In genomic region chr16:96159794-96160346, GRCm38 (mm10) we compare ENCODE assay signal across 8 mouse cellular contexts. TPM values are rescaled to one million over a fixed set of nuclear protein-coding genes. Genes with fewer than 3 reads are reported as not detected.
DNase-seq lines count a peak whose midpoint lies in the region; ATAC-seq and TF ChIP-seq lines count a peak whose summit lies in the region.

No protein-coding gene starts in this region.

- 76% methylated on average over 20 of the region's 20 CpGs for WGBS in thymus, adult 2 months
- WGBS in limb, embryonic 12.5 days = 81% methylated on average over 20 of the region's 20 CpGs
- WGBS in stomach, postnatal 0 days = 81% methylated on average over 20 of the region's 20 CpGs

- no peak for TF ChIP-seq CTCF in thymus, adult 2 months (IDR thresholded peaks at IDR 0.05; ENCODE audit: borderline replicate concordance, control insufficient read depth, extremely low read depth, insufficient read depth, low read length, poor library complexity)
- TF ChIP-seq CTCF in stomach, postnatal 0 days (IDR thresholded peaks at IDR 0.05; ENCODE audit: low read depth) = no peak

- peak overlapping the region; percentile 58 for H3K4me3 ChIP-seq in thymus, adult 2 months (ENCODE audit: control insufficient read depth, insufficient read depth, low read length)
- peak overlapping the region; percentile 58 for H3K4me3 ChIP-seq in limb, embryonic 12.5 days (replicated peaks)
- peak overlapping the region; percentile 55 for H3K4me3 ChIP-seq in stomach, postnatal 0 days (ENCODE audit: low read depth, low read length)

- no peak for TF ChIP-seq POLR2A in thymus, adult 2 months (IDR thresholded peaks at IDR 0.05; ENCODE audit: control insufficient read depth, extremely low read depth, insufficient read depth, low read length, poor library complexity)

- H3K4me1 ChIP-seq in thymus, adult 2 months (replicated peaks; ENCODE audit: control insufficient read depth, insufficient read depth, low read length) = peaks cover 10% of the 10 kb centered on the region
- peaks cover 10% of the 10 kb centered on the region for H3K4me1 ChIP-seq in limb, embryonic 12.5 days (replicated peaks)
- no peaks in the 10 kb centered on the region; the same call in 1 of the 2 replicates for H3K4me1 ChIP-seq in stomach, postnatal 0 days (replicated peaks; ENCODE audit: control insufficient read depth, insufficient read depth)

- TF ChIP-seq EP300 in stomach, postnatal 0 days (optimal IDR thresholded peaks at IDR 0.05) = no peak

- intact Hi-C loops in gastrocnemius, postnatal 14 days (cut with DNase I; ENCODE audit: low total_unique reads) = no loop called here
- intact Hi-C loops in gastrocnemius, postnatal 36 days (cut with DNase I) = loop anchor here (5.0 kb wide), 1 partner anchor 187 kb away; no protein-coding TSS in a partner anchor

- no peaks in the 10 kb centered on the region for H3K27me3 ChIP-seq in thymus, adult 2 months (ENCODE audit: control insufficient read depth, insufficient read depth, low read length)
- H3K27me3 ChIP-seq in limb, embryonic 12.5 days = no peaks in the 10 kb centered on the region
- no peaks in the 10 kb centered on the region for H3K27me3 ChIP-seq in stomach, postnatal 0 days (ENCODE audit: control insufficient read depth, insufficient read depth, low read length)

- H3K9me3 ChIP-seq in limb, embryonic 12.5 days = no peaks in the 10 kb centered on the region
- H3K9me3 ChIP-seq in stomach, postnatal 0 days (ENCODE audit: control insufficient read depth, low read length) = no peaks in the 10 kb centered on the region

- no peak for ATAC-seq in limb, embryonic 12.5 days (ENCODE audit: insufficient number of reproducible peaks, insufficient read depth, low FRiP score, low TSS enrichment, low read depth)
- ATAC-seq in stomach, postnatal 0 days (ENCODE audit: low FRiP score, low TSS enrichment) = no peak

- H3K36me3 ChIP-seq in thymus, adult 2 months (ENCODE audit: control insufficient read depth, insufficient read depth, low read length) = no peaks in the 10 kb centered on the region
- H3K36me3 ChIP-seq in limb, embryonic 12.5 days = peaks cover 17% of the 10 kb centered on the region; the same call in 1 of the 2 replicates
- 0 out of 2 replicates have a peak, but pooled peaks cover 1% of the 10 kb centered on the region for H3K36me3 ChIP-seq in stomach, postnatal 0 days (ENCODE audit: control insufficient read depth, insufficient read depth, low read length)

- DNase-seq in gastrocnemius, postnatal 14 days = peak; percentile 21
- DNase-seq in gastrocnemius, postnatal 36 days = no peak
- DNase-seq in thymus, adult 2 months = no peak
- DNase-seq in thymus, adult 18-20 months = no peak
- DNase-seq in stomach, postnatal 0 days (ENCODE audit: low spot score) = no peak
- no peak for DNase-seq in right cerebral cortex, adult 2 months (ENCODE audit: low spot score in 2 of 2)
- DNase-seq in left cerebral cortex, adult 9 months (ENCODE audit: low spot score in 2 of 2) = no peak

- H3K4me2 ChIP-seq in limb, embryonic 12.5 days = peak overlapping the region; percentile 93
- H3K4me2 ChIP-seq in stomach, postnatal 0 days (replicated peaks; ENCODE audit: low read depth) = peak overlapping the region; percentile 98

- H3K27ac ChIP-seq in thymus, adult 2 months (ENCODE audit: control insufficient read depth, insufficient read depth, low read length) = no peak overlapping the region
- peak overlapping the region; percentile 93 for H3K27ac ChIP-seq in limb, embryonic 12.5 days
- H3K27ac ChIP-seq in stomach, postnatal 0 days (replicated peaks) = peak overlapping the region; percentile 86

- H3K9ac ChIP-seq in limb, embryonic 12.5 days (replicated peaks) = peak overlapping the region; percentile 95
- H3K9ac ChIP-seq in stomach, postnatal 0 days (ENCODE audit: low read length) = peak overlapping the region; percentile 88

RNA-seq across cellular contexts. Expression of gene Wrb, which starts 14.7 kb away (rescaled TPM):
- 1 to 10 TPM; 6.5 to 7.8 TPM for total RNA-seq in gastrocnemius, postnatal 14 days (2021)
- 10 to 100 TPM in 1 of 2 experiments, 1 to 10 TPM in 1; 8.8 to 10.3 TPM for total RNA-seq in gastrocnemius, postnatal 36 days (2021)
- 38.3 and 44.6 TPM in 2 replicates for polyA plus RNA-seq in thymus, adult 2 months (2012; rRNA removed)
- polyA plus RNA-seq in limb, embryonic 12.5 days (2016; fragmentation: Nextera tagmentation; extraction: Ambion mirVana) = 65.9 and 68.4 TPM in 2 replicates
- polyA plus RNA-seq in stomach, postnatal 0 days (2015; fragmentation: Nextera tagmentation; extraction: Ambion mirVana) = 29.9 and 33.1 TPM in 2 replicates

RNA-seq across cellular contexts. Expression of gene Lca5l, which starts 32.2 kb away (rescaled TPM):
- 1 to 10 TPM in 1 of 2 experiments, under 1 TPM in 1; 0.84 to 1.0 TPM for total RNA-seq in gastrocnemius, postnatal 14 days (2021)
- under 1 TPM; 0.48 to 0.62 TPM for total RNA-seq in gastrocnemius, postnatal 36 days (2021)
- polyA plus RNA-seq in thymus, adult 2 months (2012; rRNA removed) = 0.18 and 0.34 TPM in 2 replicates
- polyA plus RNA-seq in limb, embryonic 12.5 days (2016; fragmentation: Nextera tagmentation; extraction: Ambion mirVana) = 1.8 and 2.0 TPM in 2 replicates
- 1.1 and 1.4 TPM in 2 replicates for polyA plus RNA-seq in stomach, postnatal 0 days (2015; fragmentation: Nextera tagmentation; extraction: Ambion mirVana)

RNA-seq across cellular contexts. Expression of gene Hmgn1, which starts 32.3 kb away (rescaled TPM):
- total RNA-seq in gastrocnemius, postnatal 14 days (2021) = 10 to 100 TPM; 34.2 to 66.6 TPM
- 10 to 100 TPM; 23.7 to 35.1 TPM for total RNA-seq in gastrocnemius, postnatal 36 days (2021)
- 28.5 and 31.4 TPM in 2 replicates for polyA plus RNA-seq in thymus, adult 2 months (2012; rRNA removed)
- 916 and 1,014 TPM in 2 replicates for polyA plus RNA-seq in limb, embryonic 12.5 days (2016; fragmentation: Nextera tagmentation; extraction: Ambion mirVana)
- polyA plus RNA-seq in stomach, postnatal 0 days (2015; fragmentation: Nextera tagmentation; extraction: Ambion mirVana) = 334 and 365 TPM in 2 replicates

RNA-seq across cellular contexts. Expression of gene Sh3bgr, which starts 40.4 kb away (rescaled TPM):
- 1,000 to 10,000 TPM in 1 of 2 experiments, 100 to 1,000 TPM in 1; 977 to 1,012 TPM for total RNA-seq in gastrocnemius, postnatal 14 days (2021)
- 1,000 to 10,000 TPM in 1 of 2 experiments, 100 to 1,000 TPM in 1; 882 to 1,236 TPM for total RNA-seq in gastrocnemius, postnatal 36 days (2021)
- 0.43 and 8.9 TPM in 2 replicates for polyA plus RNA-seq in thymus, adult 2 months (2012; rRNA removed)
- 1.7 and 2.9 TPM in 2 replicates for polyA plus RNA-seq in limb, embryonic 12.5 days (2016; fragmentation: Nextera tagmentation; extraction: Ambion mirVana)
- polyA plus RNA-seq in stomach, postnatal 0 days (2015; fragmentation: Nextera tagmentation; extraction: Ambion mirVana) = 32.1 and 35.6 TPM in 2 replicates

Comparison
In these comparisons a context has a peak if more than half of its experiments do, and no peak if none do; other contexts are left out.
1. RNA of gene Hmgn1, which starts 32.3 kb away (polyA plus RNA-seq): 916 to 1,014 TPM in limb, embryonic 12.5 days and 334 to 365 TPM in stomach, postnatal 0 days; 28.5 to 31.4 TPM in thymus, adult 2 months; every median in the first group is over 10 times any median in the second.
2. Peak in every context shown above with its lines, with median percentiles within 50 percentile points of each other: H3K4me3 ChIP-seq.